Mouse (Mus musculus) frontal cortex, adult 2 months (tissue): ENCODE measurements around the gene Fam241a. TPM values are rescaled to one million over a fixed set of nuclear protein-coding genes. Genes with fewer than 3 reads are reported as not detected.

Experiments used
- DNase-seq, 2 experiments: peaks; one replicate each; pipeline ENCODE4 v3.0.0; 2022; ENCODE audit warnings: low spot score in 1 of 2; ENCODE audit errors: extremely low spot score in 1 of 2
- polyA plus RNA-seq: library from polyadenylated mRNA; depleted of rRNA; stranded (reverse); fragments of >200 nt; gene quantifications from 2 replicates; pipeline ENCODE4 v1.2.3, GENCODE M21; 2012

The Fam241a gene
- polyA plus RNA-seq, 1 experiment: 3.0 TPM

GRCm38 (mm10) chr3:127879968-127880367 is 16.2 kb downstream of the Fam241a start:
- DNase-seq: no peak

- DNase-seq: no peak
Measured at GRCm38 (mm10) chr3:127875509-127875908, 20.6 kb downstream of the Fam241a start.

GRCm38 (mm10) chr3:127875059-127875458 is 21.1 kb downstream of the Fam241a start:
- no peak for DNase-seq

- DNase-seq: no peak
Measured at GRCm38 (mm10) chr3:127874254-127874883, 21.8 kb downstream of the Fam241a start.

- DNase-seq: no peak
Measured at GRCm38 (mm10) chr3:127871575-127871974, 24.5 kb downstream of the Fam241a start.

- no peak for DNase-seq
Measured at GRCm38 (mm10) chr3:127868880-127869279, 27.2 kb downstream of the Fam241a start.

- DNase-seq: no peak
Measured at GRCm38 (mm10) chr3:127868046-127868758, 27.9 kb downstream of the Fam241a start.

- no peak for DNase-seq
Measured at GRCm38 (mm10) chr3:127864242-127864641, 31.9 kb downstream of the Fam241a start.

- DNase-seq: no peak
Measured at GRCm38 (mm10) chr3:127863571-127863970, 32.6 kb downstream of the Fam241a start.

- DNase-seq: no peak
Measured at GRCm38 (mm10) chr3:127862479-127862878, 33.6 kb downstream of the Fam241a start.

- no peak for DNase-seq
Measured at GRCm38 (mm10) chr3:127861340-127861739, 34.8 kb downstream of the Fam241a start.

GRCm38 (mm10) chr3:127853431-127854206 is 42.5 kb downstream of the Fam241a start:
- peak in 1 of 2 experiments; percentile 84 for DNase-seq

- no peak for DNase-seq
Measured at GRCm38 (mm10) chr3:127852722-127853121, 43.4 kb downstream of the Fam241a start.

GRCm38 (mm10) chr3:127850776-127851646 is 45.1 kb downstream of the Fam241a start:
- no peak for DNase-seq

- no peak for DNase-seq
Measured at GRCm38 (mm10) chr3:127849922-127850321, 46.2 kb downstream of the Fam241a start.

- DNase-seq: no peak
Measured at GRCm38 (mm10) chr3:127848088-127848808, 47.9 kb downstream of the Fam241a start.

- no peak for DNase-seq
Measured at GRCm38 (mm10) chr3:127843941-127844327, 52.2 kb downstream of the Fam241a start.

- DNase-seq: no peak
Measured at GRCm38 (mm10) chr3:127843324-127843940, 52.7 kb downstream of the Fam241a start.

GRCm38 (mm10) chr3:127841926-127842325 is 54.2 kb downstream of the Fam241a start:
- DNase-seq: no peak
